Mouse (Mus musculus) kidney, embryonic 16.5 days (tissue): ENCODE data around the gene Nrn1l. TPM values are rescaled to one million over a fixed set of nuclear protein-coding genes. Genes with fewer than 3 reads are reported as not detected.

Experiments
- ATAC-seq: fragments of 200-750 bp; cut with Nextera tagmentation; 2 replicates; pipeline ENCODE4 v1.8.0; 2017; ENCODE audit warnings: moderate TSS enrichment; ENCODE audit not compliant: low FRiP score, low TSS enrichment
- H3K27ac ChIP-seq: fragments of 300-500 bp; sonication (generic); 2 replicates; pipeline ENCODE4 v1.5.1; 2014; ENCODE audit warnings: low read length
- H3K27me3 ChIP-seq: fragments of 300-500 bp; sonication (generic); 2 replicates; pipeline ENCODE4 v1.6.1; 2014; ENCODE audit warnings: low read length, control low read depth, mixed read lengths; ENCODE audit not compliant: insufficient read depth
- H3K36me3 ChIP-seq: fragments of 300-500 bp; sonication (generic); 2 replicates; pipeline ENCODE4 v1.6.1; 2014; ENCODE audit warnings: low read length, control low read depth, mixed read lengths; ENCODE audit not compliant: insufficient read depth
- H3K4me1 ChIP-seq: fragments of 300-500 bp; sonication (generic); 2 replicates; pipeline ENCODE4 v1.6.1; 2014; ENCODE audit warnings: low read length, control low read depth, mixed read lengths; ENCODE audit not compliant: insufficient read depth
- H3K4me2 ChIP-seq: fragments of 300-500 bp; sonication (generic); replicated peaks from 2 replicates; pipeline ENCODE4 v1.6.1; 2014; ENCODE audit warnings: low read depth, low read length
- H3K4me3 ChIP-seq: fragments of 300-500 bp; sonication (generic); 2 replicates; pipeline ENCODE4 v1.5.1; 2014; ENCODE audit warnings: mild to moderate bottlenecking, low read length
- H3K9ac ChIP-seq: fragments of 300-500 bp; sonication (generic); replicated peaks from 2 replicates; pipeline ENCODE4 v1.6.1; 2014; ENCODE audit warnings: low read length
- H3K9me3 ChIP-seq: fragments of 300-500 bp; sonication (generic); 2 replicates; pipeline ENCODE4 v1.6.1; 2016; ENCODE audit warnings: low read length, control low read depth
- WGBS: fragments of 180-500 bp; shearing (Covaris S2); extraction: QIAGEN DNeasy Blood & Tissue Kit; methylation state at CpG from one replicate; pipeline ENCODE4 v1.1.7; 2014; 5-methylcytosine and 5-hydroxymethylcytosine counted together
- polyA plus RNA-seq: library from polyadenylated mRNA; unstranded; fragments of >200 nt; fragmentation: Nextera tagmentation; extraction: Ambion mirVana; gene quantifications from 2 replicates; pipeline ENCODE4 v1.2.1, GENCODE M21; 2015

Gene Nrn1l
- polyA plus RNA-seq, 1 experiment from 2014 or later = 0.85 TPM

DNA sequence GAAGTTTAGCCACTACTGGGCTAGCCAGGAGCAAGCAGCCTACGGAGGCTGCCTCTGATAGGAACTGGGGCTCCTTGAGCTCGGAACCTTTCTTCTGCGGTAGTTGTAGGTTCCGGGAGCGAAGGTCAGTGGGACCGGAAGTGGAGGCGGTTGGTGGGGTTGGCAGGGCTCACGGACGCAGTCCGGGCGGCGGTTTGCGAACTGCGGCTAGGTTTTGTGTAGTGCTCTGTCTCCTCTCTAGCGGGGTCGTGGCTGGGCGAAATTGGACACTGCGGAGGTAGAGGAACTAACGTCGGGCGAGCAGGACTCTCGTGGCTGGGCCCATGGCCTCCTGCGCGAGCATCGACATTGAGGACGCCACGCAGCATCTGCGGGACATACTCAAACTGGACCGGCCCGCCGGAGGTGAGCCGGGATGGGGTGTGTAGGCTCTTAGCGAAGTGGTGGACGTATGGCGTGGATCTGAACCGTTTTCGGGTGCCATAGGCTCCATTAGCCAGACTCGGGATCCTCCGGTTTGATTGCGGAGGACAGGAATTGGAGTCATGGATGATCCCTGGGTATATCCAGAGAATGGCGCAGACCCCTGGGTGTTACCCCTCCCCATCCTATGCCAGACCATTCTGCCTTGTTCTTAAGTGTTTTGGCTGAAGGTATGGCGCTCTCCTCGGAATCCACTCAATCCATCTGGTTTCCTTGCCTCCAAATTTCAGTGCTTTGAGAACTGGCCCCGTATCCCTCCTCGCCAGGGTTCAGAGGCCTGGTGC, 12.4 kb upstream of the Nrn1l start, which contains the start of gene Edc4:
Edc4 (plus strand) TSS at position 128 of the 767 bp plus-strand sequence.
- Histone ChIP-seq H3K4me1 (peaks cover 18% of the 10 kb centered on the region), H3K27ac (peak within 1 kb of the TSS; percentile 44; the same call in 1 of the 2 replicates), H3K9ac (peak within 1 kb of the TSS; percentile 92), H3K4me2 (peak within 1 kb of the TSS; percentile 87), H3K27me3 (no peaks in the 10 kb centered on the region), H3K36me3 (peaks cover 46% of the 10 kb centered on the region), H3K4me3 (peak within 1 kb of the TSS; percentile 85), H3K9me3 (no peaks in the 10 kb centered on the region)
- peak; percentile 84 for ATAC-seq
- under 1% methylated on average over 45 of the region's 45 CpGs for WGBS

DNA sequence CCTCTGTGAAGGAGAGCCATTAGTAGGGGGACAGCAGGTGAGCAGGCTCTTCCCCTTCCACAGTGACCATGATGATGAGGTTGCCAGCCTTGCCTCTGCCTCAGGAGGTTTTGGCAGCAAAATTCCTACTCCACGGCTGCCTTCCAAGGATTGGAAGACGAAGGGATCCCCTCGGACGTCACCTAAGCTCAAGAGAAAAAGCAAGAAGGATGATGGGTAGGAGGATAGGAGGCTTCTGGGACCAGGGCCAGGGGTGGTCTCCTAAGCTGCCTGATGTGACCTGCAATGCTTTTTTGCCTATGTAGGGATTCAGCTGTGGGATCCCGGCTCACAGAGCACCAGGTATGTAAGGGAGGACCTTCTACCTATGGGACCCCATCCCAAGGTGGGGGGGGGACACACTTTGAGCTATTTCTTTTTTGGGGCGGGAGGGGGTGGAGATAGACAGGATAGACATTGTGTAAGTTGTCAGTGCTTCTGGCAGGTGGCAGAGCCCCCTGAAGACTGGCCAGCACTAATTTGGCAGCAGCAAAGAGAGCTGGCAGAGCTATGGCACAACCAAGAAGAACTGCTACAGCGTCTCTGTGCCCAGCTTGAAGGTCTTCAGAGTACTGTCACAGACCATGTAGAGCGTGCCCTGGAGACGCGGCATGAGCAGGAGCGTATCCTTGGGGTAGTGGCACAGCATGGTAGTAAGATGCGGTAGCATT, 3.5 kb upstream of the Nrn1l start:
- Histone ChIP-seq H3K9ac (no peak overlapping the region), H3K9me3 (no peaks in the 10 kb centered on the region), H3K27ac (no peak overlapping the region), H3K27me3 (no peaks in the 10 kb centered on the region), H3K4me3 (no peak overlapping the region), H3K4me1 (peaks cover 3% of the 10 kb centered on the region; the same call in 1 of the 2 replicates), H3K4me2 (no peak overlapping the region), H3K36me3 (peaks cover 76% of the 10 kb centered on the region)
- WGBS = 93% methylated on average over 12 of the region's 12 CpGs
- ATAC-seq = no peak

DNA sequence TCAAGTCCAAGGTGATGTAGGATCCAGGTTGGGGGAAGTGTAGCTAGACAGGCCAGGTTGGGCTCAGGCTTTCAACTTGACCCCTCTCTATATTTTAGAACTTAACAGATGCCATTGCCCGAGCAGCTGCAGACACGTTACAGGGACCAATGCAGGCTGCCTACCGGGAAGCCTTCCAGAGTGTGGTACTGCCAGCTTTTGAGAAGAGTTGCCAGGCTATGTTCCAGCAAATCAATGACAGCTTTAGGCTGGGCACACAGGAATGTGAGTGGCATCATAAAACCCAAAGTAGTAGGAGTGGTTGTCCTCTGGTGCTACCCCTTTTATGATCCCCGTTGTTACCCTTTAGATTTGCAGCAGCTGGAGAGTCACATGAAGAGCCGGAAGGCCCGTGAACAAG, 2.5 kb upstream of the Nrn1l start:
- Histone ChIP-seq H3K4me2 (no peak overlapping the region), H3K4me3 (no peak overlapping the region), H3K9me3 (no peaks in the 10 kb centered on the region), H3K27me3 (no peaks in the 10 kb centered on the region), H3K4me1 (peaks cover 3% of the 10 kb centered on the region; the same call in 1 of the 2 replicates), H3K27ac (no peak overlapping the region), H3K9ac (no peak overlapping the region), H3K36me3 (peaks cover 66% of the 10 kb centered on the region)
- no peak for ATAC-seq
- 72% methylated on average over 6 of the region's 6 CpGs for WGBS

DNA sequence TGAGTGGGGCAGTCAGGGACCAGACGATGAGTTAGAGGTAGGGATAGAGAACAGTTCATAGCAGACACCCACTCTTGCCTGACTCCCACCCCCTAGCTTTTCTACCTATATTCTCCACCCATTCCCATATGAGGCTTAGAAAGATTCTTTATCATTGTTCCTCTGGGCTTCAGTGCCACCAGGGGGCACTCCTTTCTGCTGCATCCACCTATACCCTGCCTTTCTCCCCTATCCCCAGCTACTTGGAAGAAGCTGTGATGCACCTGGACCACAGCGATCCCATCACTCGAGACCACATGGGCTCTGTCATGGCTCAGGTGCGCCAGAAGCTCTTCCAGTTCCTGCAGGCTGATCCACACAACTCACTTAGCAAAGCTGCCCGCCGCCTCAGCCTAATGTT, 935 bp upstream of the Nrn1l start:
- H3K27ac ChIP-seq = no peak overlapping the region
- H3K4me2 ChIP-seq = no peak overlapping the region
- H3K27me3 ChIP-seq = no peaks in the 10 kb centered on the region
- no peak overlapping the region for H3K4me3 ChIP-seq
- no peak overlapping the region for H3K9ac ChIP-seq
- peaks cover 3% of the 10 kb centered on the region; the same call in 1 of the 2 replicates for H3K4me1 ChIP-seq
- H3K36me3 ChIP-seq = peaks cover 51% of the 10 kb centered on the region
- WGBS = 80% methylated on average over 6 of the region's 6 CpGs
- no peaks in the 10 kb centered on the region for H3K9me3 ChIP-seq
- ATAC-seq = no peak

DNA sequence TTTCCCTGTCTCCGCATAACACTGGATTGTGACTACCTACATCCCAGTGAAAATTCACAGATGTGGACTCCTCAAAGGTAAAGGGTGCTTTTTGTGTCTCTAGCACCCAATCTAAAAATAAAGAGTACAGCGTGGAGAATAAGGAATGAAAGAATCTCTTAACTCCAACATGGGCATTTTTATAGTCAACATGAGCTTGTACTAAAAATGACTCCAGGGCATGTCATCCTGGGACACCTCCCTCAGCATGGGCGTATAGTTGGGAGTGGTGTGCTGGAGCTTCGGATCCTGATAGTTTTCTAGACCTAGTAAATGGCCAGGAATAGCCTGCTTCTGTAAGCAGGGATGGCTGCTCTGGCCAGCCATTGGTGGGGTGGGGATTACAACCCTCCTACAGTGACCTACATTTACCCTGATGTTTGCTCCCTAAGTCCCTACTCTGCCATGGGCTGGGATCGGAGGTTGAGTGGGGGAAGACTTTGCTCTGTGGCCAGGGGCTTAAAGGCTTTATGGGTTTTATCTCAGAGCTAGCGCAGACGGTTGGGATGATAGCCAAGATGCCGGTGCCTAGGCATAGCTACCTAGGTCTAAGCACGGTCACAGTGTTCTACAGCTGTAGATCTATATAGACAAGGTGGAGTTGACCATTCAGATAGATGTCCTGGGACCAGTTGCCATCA, 4.6 kb downstream of the Nrn1l start:
- Histone ChIP-seq H3K4me1 (peaks cover 15% of the 10 kb centered on the region), H3K27ac (no peak overlapping the region), H3K27me3 (no peaks in the 10 kb centered on the region), H3K9me3 (no peaks in the 10 kb centered on the region), H3K4me2 (no peak overlapping the region), H3K4me3 (no peak overlapping the region), H3K9ac (no peak overlapping the region), H3K36me3 (no peaks in the 10 kb centered on the region)
- 85% methylated on average over 9 of the region's 9 CpGs for WGBS
- ATAC-seq = no peak

DNA sequence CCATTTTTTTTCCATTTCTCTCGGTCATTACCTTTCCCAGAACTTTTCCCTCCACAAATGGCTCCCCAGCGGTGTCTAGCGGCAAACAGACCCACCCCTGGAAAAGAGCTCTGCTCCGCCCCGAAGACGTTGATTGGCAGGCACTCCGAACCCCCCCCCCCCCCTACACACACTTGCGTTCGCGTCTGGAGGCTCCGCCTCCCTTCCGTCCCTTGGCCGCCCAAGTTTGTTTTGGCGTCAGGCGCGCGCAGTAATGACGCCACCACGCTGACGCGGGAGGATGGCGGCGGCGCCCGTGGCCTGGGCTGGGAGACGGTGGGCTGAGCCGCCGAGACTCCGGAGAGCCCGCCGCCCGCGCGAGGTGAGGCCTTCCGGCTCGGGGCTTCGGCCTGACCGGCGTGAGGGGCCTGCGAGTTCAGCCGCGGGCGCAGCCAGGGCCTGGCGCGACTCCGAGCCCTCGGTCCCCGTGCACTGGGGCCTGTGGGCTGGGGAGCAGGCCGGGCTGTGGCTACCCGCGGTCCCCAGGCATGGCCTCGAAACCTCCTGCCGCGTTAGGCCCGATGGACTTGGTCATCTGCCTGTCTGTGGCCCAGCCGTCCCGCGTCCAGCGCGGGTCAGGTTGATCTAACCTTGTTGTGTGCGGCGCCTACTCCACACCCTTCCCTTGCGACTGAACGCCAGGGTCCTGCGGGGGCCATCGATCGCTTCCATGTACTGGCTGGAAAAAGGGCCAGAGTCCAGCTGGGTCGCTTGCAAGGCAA, 7.0 kb downstream of the Nrn1l start, which contains the start of gene Pskh1:
Pskh1 (plus strand) TSS at position 262 of the 761 bp plus-strand sequence.
- peaks cover 12% of the 10 kb centered on the region for H3K4me1 ChIP-seq
- no peaks in the 10 kb centered on the region for H3K27me3 ChIP-seq
- peak; percentile 97 for ATAC-seq
- under 1% methylated on average over 57 of the region's 68 CpGs for WGBS
- no peaks in the 10 kb centered on the region for H3K36me3 ChIP-seq
- peak within 1 kb of the TSS; percentile 91 for H3K27ac ChIP-seq
- H3K9me3 ChIP-seq = no peaks in the 10 kb centered on the region
- peak within 1 kb of the TSS; percentile 95 for H3K9ac ChIP-seq
- peak within 1 kb of the TSS; percentile 87 for H3K4me3 ChIP-seq
- peak within 1 kb of the TSS; percentile 87 for H3K4me2 ChIP-seq

DNA sequence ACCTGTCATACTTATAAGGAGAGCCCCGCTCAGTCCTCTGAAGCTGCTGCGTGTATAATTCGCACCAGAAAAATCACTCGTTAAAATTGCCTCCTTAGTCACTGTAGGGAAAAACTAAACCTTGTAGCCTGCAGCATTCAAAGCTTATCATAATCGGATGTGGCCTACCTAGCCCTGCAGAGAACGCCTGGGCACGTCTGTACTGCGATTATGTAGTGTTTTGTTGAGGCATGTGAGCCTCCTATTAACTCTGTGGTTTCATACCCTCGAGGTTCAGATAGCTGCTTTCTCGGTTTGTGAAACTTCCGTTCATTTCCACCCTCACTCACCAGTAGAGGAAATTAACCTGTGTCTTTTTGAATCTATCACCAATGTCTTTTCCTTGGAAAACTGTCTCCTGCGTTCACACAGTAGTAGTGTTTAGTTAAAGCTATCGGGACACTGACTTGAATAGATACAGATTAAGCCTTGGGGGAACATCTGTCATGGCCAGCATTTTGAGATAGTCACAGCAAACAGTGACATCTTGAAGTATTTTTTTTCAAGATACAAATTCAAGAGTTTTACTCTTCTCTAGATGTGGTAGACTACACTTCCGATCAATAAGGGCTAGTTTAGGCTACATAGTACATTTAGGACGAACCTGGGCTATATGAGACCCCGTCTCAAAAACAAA, 7.7 kb downstream of the Nrn1l start:
- H3K36me3 ChIP-seq = no peaks in the 10 kb centered on the region
- peak overlapping the region; percentile 95 for H3K9ac ChIP-seq
- peak overlapping the region; percentile 87 for H3K4me2 ChIP-seq
- peaks cover 12% of the 10 kb centered on the region for H3K4me1 ChIP-seq
- no peak for ATAC-seq
- peak overlapping the region; percentile 91 for H3K27ac ChIP-seq
- H3K4me3 ChIP-seq = peak overlapping the region; percentile 87
- no peaks in the 10 kb centered on the region for H3K9me3 ChIP-seq
- no peaks in the 10 kb centered on the region for H3K27me3 ChIP-seq
- 30% methylated on average over 16 of the region's 16 CpGs for WGBS

DNA sequence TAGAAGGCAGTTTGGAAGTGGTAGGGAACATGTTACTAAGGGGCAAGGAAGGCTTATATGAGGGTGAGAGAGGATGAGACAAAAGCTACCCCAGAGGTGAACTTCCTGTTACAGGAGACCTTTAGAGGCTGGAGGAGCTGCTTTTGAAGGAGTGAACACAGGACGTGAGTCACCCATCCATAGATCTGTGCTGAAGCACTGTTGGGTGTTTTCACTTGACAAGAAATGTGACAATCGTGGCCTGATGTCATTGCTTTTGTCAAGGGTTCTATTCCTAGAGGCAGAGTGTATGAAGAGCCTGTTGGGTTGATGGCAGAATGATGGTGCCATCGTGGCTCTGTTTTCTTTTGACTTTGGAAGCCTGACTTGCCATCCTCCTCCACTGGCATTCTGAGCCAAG, 26.0 kb downstream of the Nrn1l start:
- WGBS = 76% methylated on average over 3 of the region's 3 CpGs
- Histone ChIP-seq H3K36me3 (peaks cover 11% of the 10 kb centered on the region; the same call in 1 of the 2 replicates), H3K4me3 (no peak overlapping the region), H3K27me3 (no peaks in the 10 kb centered on the region), H3K9me3 (no peaks in the 10 kb centered on the region), H3K4me1 (no peaks in the 10 kb centered on the region), H3K9ac (no peak overlapping the region), H3K27ac (no peak overlapping the region), H3K4me2 (no peak overlapping the region)
- no peak for ATAC-seq

DNA sequence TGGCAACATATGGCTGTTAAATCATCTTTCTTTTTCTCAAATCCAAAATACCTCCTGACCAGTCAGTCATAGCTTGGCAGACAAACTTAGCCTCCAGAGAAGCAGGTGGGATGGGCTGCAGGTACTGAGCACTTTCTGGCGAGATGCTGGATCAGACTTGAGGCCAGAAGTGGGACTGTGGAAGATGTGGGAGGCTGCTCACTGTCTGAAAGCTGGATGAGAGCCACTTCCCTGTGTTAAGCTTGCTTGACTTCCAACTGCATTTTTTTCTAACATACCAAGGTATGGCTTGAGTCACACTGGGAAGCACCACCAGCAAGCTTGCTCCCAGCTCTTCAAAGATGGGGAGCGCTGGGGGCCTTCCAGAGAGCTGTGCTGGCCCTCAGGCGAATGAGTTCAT, 31.8 kb downstream of the Nrn1l start:
- Histone ChIP-seq H3K9ac (no peak overlapping the region), H3K4me1 (no peaks in the 10 kb centered on the region), H3K9me3 (no peaks in the 10 kb centered on the region), H3K36me3 (peaks cover 9% of the 10 kb centered on the region; the same call in 1 of the 2 replicates), H3K4me3 (no peak overlapping the region), H3K27me3 (no peaks in the 10 kb centered on the region), H3K27ac (no peak overlapping the region), H3K4me2 (no peak overlapping the region)
- no peak for ATAC-seq
- 69% methylated on average over 3 of the region's 3 CpGs for WGBS
